Mouse (Mus musculus) kidney, postnatal 0 days (tissue): ENCODE measurements around the gene Mrpl22. TPM values are rescaled to one million over a fixed set of nuclear protein-coding genes. Genes with fewer than 3 reads are reported as not detected.
A peak's percentile ranks its signal among the peaks of the same experiment; 100 is the strongest.
"Not testable (repeated sequence)": the region's sequence is repeated elsewhere in the genome, so short reads cannot be mapped to it uniquely, and the experiment has no call there.

ENCODE experiments used
- ATAC-seq: fragments of 200-750 bp; cut with Nextera tagmentation; replicated peaks from 2 replicates; pipeline ENCODE4 v1.8.0; 2017; ENCODE audit warnings: low read depth, moderate number of reproducible peaks, moderate TSS enrichment, moderate library complexity; ENCODE audit not compliant: low FRiP score
- DNase-seq: peaks from one replicate; pipeline ENCODE4 v3.0.0-alpha.2; 2016; ENCODE audit warnings: low spot score
- H3K27ac ChIP-seq: fragments of 300-500 bp; sonication (generic); 2 replicates; pipeline ENCODE4 v1.5.1; 2014; ENCODE audit warnings: mild to moderate bottlenecking
- H3K27me3 ChIP-seq: fragments of 300-500 bp; sonication (generic); 2 replicates; pipeline ENCODE4 v1.6.1; 2014; ENCODE audit warnings: low read length, mixed read lengths; ENCODE audit not compliant: insufficient read depth
- H3K36me3 ChIP-seq: fragments of 300-500 bp; sonication (generic); 2 replicates; pipeline ENCODE4 v1.6.1; 2014; ENCODE audit warnings: low read length, mixed read lengths; ENCODE audit not compliant: insufficient read depth
- H3K4me1 ChIP-seq: fragments of 300-500 bp; sonication (generic); replicated peaks from 2 replicates; pipeline ENCODE4 v1.6.1; 2014; ENCODE audit warnings: antibody characterized with exemption, low read length, mixed read lengths; ENCODE audit not compliant: insufficient read depth
- H3K4me2 ChIP-seq: fragments of 300-500 bp; sonication (generic); 2 replicates; pipeline ENCODE4 v1.6.1; 2014; ENCODE audit warnings: mild to moderate bottlenecking, low read length, moderate library complexity, mixed read lengths
- H3K4me3 ChIP-seq: fragments of 300-500 bp; sonication (generic); replicated peaks from 2 replicates; pipeline ENCODE4 v1.5.1; 2014; ENCODE audit warnings: low read depth, low read length
- H3K9ac ChIP-seq: fragments of 300-500 bp; sonication (generic); 2 replicates; pipeline ENCODE4 v1.6.1; 2014; ENCODE audit warnings: low read depth, low read length
- H3K9me3 ChIP-seq: fragments of 300-500 bp; sonication (generic); replicated peaks from 2 replicates; pipeline ENCODE4 v1.6.1; 2016; ENCODE audit warnings: low read length, inconsistent platforms, mixed read lengths
- CTCF ChIP-seq: IDR thresholded peaks from 2 replicates; pipeline ENCODE4 v1.5.1; 2016; ENCODE audit warnings: antibody characterized with exemption, low read depth, mild to moderate bottlenecking, moderate library complexity
- WGBS: fragments of 180-500 bp; shearing (Covaris S2); extraction: QIAGEN DNeasy Blood & Tissue Kit; methylation state at CpG from one replicate; pipeline ENCODE4 v1.1.7; 2014; 5-methylcytosine and 5-hydroxymethylcytosine counted together
- polyA plus RNA-seq: library from polyadenylated mRNA; unstranded; fragments of >200 nt; fragmentation: Nextera tagmentation; extraction: Ambion mirVana; gene quantifications from 2 replicates; pipeline ENCODE4 v1.2.1, GENCODE M21; 2015

Gene Mrpl22
- polyA plus RNA-seq, 1 experiment from 2014 or later = 139 TPM

DNA sequence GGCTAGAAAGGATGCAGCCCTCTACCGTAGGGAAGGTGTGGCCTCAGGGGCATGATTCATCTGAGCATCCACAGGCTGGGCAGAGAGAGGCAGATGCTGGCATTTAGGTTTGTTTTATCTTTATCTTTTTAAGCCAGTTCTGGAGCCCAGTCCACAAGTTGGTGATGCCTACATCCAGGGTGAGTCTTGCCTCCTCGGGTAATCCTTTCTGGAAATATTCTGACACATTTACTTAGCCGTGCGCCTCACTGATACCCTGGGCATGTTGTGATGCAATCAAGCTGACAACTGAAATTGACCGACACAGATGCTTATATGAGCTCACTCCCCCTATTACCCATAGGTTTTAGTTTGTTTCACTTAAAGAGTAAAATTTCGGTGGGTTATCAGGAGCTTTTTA lies 45.4 kb downstream of the Mrpl22 start:
- Histone ChIP-seq H3K4me2 (no peak overlapping the region), H3K9ac (no peak overlapping the region), H3K4me3 (no peak overlapping the region), H3K27me3 (no peaks in the 10 kb centered on the region), H3K27ac (no peak overlapping the region), H3K36me3 (no peaks in the 10 kb centered on the region), H3K4me1 (peaks cover 9% of the 10 kb centered on the region), H3K9me3 (no peaks in the 10 kb centered on the region)
- no peak for ATAC-seq
- 85% methylated on average over 6 of the region's 6 CpGs for WGBS
- no peak for DNase-seq
- no peak for TF ChIP-seq CTCF

- H3K27me3 ChIP-seq = no peaks in the 10 kb centered on the region
- H3K9me3 ChIP-seq = no peaks in the 10 kb centered on the region
- no peaks in the 10 kb centered on the region for H3K36me3 ChIP-seq
- peak overlapping the region; percentile 70; the same call in 1 of the 2 replicates for H3K27ac ChIP-seq
- no peak for TF ChIP-seq CTCF
- H3K4me3 ChIP-seq = no peak overlapping the region
- no peak overlapping the region for H3K4me2 ChIP-seq
- WGBS = 9% methylated on average over 4 of the region's 4 CpGs
- 0 out of 2 replicates have a peak, but pooled peaks cover 10% of the 10 kb centered on the region for H3K4me1 ChIP-seq
- H3K9ac ChIP-seq = no peak overlapping the region
- DNase-seq = peak; percentile 35
- no peak for ATAC-seq
These were observed 52.3 kb downstream of the Mrpl22 start for GRCm38 (mm10) chr11:58223751-58224150.

GRCm38 (mm10) chr11:58224313-58224712 lies 52.9 kb downstream of the Mrpl22 start:
- no peak overlapping the region for H3K4me3 ChIP-seq
- 0 out of 2 replicates have a peak, but pooled peaks cover 10% of the 10 kb centered on the region for H3K4me1 ChIP-seq
- WGBS = 33% methylated on average over 7 of the region's 7 CpGs
- no peak for ATAC-seq
- no peak for TF ChIP-seq CTCF
- no peaks in the 10 kb centered on the region for H3K36me3 ChIP-seq
- no peaks in the 10 kb centered on the region for H3K27me3 ChIP-seq
- H3K9ac ChIP-seq = no peak overlapping the region
- H3K4me2 ChIP-seq = no peak overlapping the region
- peak; percentile 66 for DNase-seq
- H3K27ac ChIP-seq = 0 out of 2 replicates have a peak overlapping the region, but pooled peaks have one; percentile 70
- H3K9me3 ChIP-seq = no peaks in the 10 kb centered on the region

GRCm38 (mm10) chr11:58224872-58225271 lies 53.4 kb downstream of the Mrpl22 start:
- DNase-seq, H3K27me3 ChIP-seq, H3K4me2 ChIP-seq, H3K4me3 ChIP-seq, H3K9me3 ChIP-seq, ATAC-seq, H3K9ac ChIP-seq, H3K4me1 ChIP-seq, H3K36me3 ChIP-seq: not testable (repeated sequence)
- H3K27ac ChIP-seq = 0 out of 2 replicates have a peak overlapping the region, but pooled peaks have one; percentile 11
- 64% methylated on average over 2 of the region's 2 CpGs for WGBS

GRCm38 (mm10) chr11:58225655-58226054 lies 54.2 kb downstream of the Mrpl22 start:
- Histone ChIP-seq H3K36me3 (no peaks in the 10 kb centered on the region), H3K27me3 (no peaks in the 10 kb centered on the region), H3K27ac (peak overlapping the region; percentile 55), H3K4me1 (0 out of 2 replicates have a peak, but pooled peaks cover 10% of the 10 kb centered on the region), H3K9ac (no peak overlapping the region), H3K9me3 (no peaks in the 10 kb centered on the region), H3K4me3 (no peak overlapping the region), H3K4me2 (no peak overlapping the region)
- DNase-seq (peak; percentile 94), ATAC-seq (peak; percentile 60)
- WGBS = 4% methylated on average over 5 of the region's 5 CpGs
- peak; percentile 99 for TF ChIP-seq CTCF

- ATAC-seq (no peak), DNase-seq (no peak)
- no peak for TF ChIP-seq CTCF
- Histone ChIP-seq H3K4me1 (0 out of 2 replicates have a peak, but pooled peaks cover 10% of the 10 kb centered on the region), H3K9me3 (no peaks in the 10 kb centered on the region), H3K4me3 (no peak overlapping the region), H3K27ac (no peak overlapping the region), H3K36me3 (no peaks in the 10 kb centered on the region), H3K9ac (no peak overlapping the region), H3K4me2 (no peak overlapping the region), H3K27me3 (no peaks in the 10 kb centered on the region)
These were observed 55.0 kb downstream of the Mrpl22 start for GRCm38 (mm10) chr11:58226425-58226824.

- not testable (repeated sequence) for H3K9me3 ChIP-seq, H3K36me3 ChIP-seq, H3K27me3 ChIP-seq, H3K9ac ChIP-seq, H3K4me1 ChIP-seq, H3K4me2 ChIP-seq, H3K4me3 ChIP-seq, DNase-seq, ATAC-seq, H3K27ac ChIP-seq
- WGBS = 97% methylated on average over 2 of the region's 2 CpGs
These were observed 56.6 kb downstream of the Mrpl22 start for GRCm38 (mm10) chr11:58228021-58228420.

Other genes with a start within 250 kb of the Mrpl22 start
- 12.9 and 14.0 TPM in 2 replicates for gene Larp1, start 162.6 kb upstream of the Mrpl22 start, polyA plus RNA-seq
- not detected in 2 replicates for gene Gm12248, start 78.5 kb upstream of the Mrpl22 start, polyA plus RNA-seq
- gene Cnot8, start 67.5 kb upstream of the Mrpl22 start, polyA plus RNA-seq = 69.9 and 74.8 TPM in 2 replicates
- 10.8 and 11.6 TPM in 2 replicates for gene Gemin5, start 3.1 kb upstream of the Mrpl22 start, polyA plus RNA-seq
- gene Igtp, start 27.9 kb downstream of the Mrpl22 start, polyA plus RNA-seq = 7.7 and 8.0 TPM in 2 replicates
- 4.5 and 4.9 TPM in 2 replicates for gene Irgm2, start 28.0 kb downstream of the Mrpl22 start, polyA plus RNA-seq
- 0.07 TPM in 1 of 2 replicates, not detected in the other for gene 4930438A08Rik, start 103.1 kb downstream of the Mrpl22 start, polyA plus RNA-seq
- gene Zfp692, start 135.4 kb downstream of the Mrpl22 start, polyA plus RNA-seq = 11.5 and 15.2 TPM in 2 replicates
- 58.1 and 66.3 TPM in 2 replicates for gene Zfp672, start 158.7 kb downstream of the Mrpl22 start, polyA plus RNA-seq
- gene Sh3bp5l, start 159.1 kb downstream of the Mrpl22 start, polyA plus RNA-seq = 28.3 and 31.9 TPM in 2 replicates
- gene Lypd8, start 207.4 kb downstream of the Mrpl22 start, polyA plus RNA-seq = 0.24 and 0.28 TPM in 2 replicates
- not detected in 2 replicates for gene 1810065E05Rik, start 249.4 kb downstream of the Mrpl22 start, polyA plus RNA-seq